Mouse (Mus musculus): ENCODE data around the gene Fam78a.

Fam78a gene

DNA sequence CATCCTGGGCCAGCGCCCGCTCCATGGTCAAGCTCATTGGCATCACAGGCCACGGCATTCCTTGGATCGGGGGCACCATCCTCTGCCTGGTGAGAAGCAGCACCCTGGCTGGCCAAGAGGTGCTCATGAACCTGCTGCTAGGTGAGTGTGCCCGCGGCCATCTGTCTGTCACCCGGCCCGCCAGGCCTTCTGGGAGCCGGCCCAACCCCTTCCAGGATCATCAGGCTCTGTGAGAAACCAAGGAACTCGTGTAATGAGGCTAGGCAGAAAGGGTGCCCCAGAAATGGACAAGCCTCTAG lies 11.4 kb upstream of the Fam78a start:
- no peak for DNase-seq (ENCODE audit: low spot score)

DNA sequence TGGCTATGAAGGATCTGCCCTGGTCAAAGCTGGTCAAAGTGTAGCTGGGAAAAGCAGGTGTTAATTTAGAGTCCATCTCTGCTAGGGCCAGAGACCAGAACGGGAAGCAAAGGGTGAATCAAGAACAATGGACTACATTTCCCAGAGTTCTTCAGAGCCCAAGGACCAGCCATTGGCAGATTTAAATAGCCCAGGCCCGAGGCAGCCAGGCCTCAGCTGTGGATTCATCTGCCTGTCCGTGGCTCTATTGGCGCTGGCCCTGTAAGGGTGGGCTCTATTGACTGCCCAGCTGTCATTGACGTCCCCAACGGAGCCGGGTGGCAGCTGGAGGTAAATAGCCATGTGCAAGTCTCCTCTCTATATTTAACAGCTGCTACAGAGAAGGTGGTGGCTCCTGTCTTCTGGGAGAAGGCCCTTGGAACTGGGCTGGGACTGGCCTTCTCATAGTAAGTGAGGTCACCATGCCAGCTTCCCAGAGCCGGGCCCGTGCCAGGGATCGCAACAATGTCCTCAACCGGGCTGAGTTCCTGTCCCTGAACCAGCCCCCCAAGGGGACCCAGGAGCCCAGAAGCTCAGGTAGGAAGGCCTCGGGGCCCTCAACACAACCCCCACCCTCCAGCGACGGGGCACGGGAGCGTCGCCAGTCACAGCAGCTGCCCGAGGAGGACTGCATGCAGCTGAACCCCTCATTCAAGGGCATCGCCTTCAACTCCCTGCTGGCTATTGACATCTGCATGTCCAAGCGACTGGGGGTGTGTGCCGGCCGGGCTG lies 10.9 kb upstream of the Fam78a start, which contains the start of gene Plpp7:
Plpp7 (plus strand) TSS at position 178 of the 771 bp plus-strand sequence.
- peak; percentile 86 for DNase-seq (ENCODE audit: low spot score)

DNA sequence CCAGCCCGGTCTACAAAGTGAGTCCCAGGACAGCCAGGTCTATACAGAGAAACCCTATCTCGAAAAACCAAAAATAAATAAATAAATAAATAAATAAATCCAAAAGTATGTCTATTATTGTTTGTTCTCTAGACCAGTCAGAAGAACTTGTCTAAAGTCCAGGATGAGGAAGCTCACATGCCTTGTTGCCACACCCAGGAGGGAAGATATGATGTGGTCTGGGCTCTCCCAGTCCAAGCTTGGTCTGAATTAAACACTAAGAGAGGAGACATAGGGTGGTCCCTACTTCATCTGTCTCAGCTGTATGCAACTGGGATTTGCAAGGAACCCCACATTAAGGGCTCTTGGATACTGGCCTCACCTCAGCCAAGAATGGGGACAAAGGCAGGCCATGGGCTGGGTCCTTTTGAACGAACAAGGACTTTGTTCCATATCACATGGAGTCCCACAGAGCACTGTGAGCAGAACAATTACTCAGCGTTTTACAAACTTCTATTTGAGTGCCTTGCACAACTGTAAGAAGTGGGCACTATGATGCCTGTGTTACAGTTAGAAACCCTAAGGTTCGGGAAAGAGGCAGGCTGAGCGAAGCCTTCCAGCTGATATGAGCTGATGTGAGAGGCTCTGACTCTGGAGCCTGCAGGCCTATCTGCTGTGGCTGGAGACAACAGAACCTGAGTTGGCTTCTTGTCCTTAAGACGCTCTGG lies 9.5 kb upstream of the Fam78a start:
- DNase-seq (ENCODE audit: low spot score): no peak

DNA sequence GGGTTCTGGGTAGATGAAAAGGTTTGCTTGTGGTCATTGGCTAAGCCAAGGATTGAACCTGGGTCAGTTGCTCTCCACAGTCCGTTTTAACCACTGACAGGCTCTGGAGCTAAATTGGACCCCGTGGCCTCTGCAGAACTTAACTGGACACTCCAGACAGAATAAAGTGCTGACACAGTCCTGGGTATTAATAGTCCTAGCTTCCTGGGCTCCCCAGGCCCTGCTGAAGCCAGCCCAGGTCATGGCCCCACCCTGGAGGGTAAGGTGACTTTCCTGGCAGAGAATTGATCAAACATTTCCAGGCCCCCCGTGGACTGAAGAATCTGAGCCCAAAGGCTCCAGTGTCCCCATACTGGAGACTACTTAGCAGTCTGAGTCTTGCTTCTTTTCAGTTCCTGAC lies 7.3 kb upstream of the Fam78a start:
- DNase-seq (ENCODE audit: low spot score): no peak

DNA sequence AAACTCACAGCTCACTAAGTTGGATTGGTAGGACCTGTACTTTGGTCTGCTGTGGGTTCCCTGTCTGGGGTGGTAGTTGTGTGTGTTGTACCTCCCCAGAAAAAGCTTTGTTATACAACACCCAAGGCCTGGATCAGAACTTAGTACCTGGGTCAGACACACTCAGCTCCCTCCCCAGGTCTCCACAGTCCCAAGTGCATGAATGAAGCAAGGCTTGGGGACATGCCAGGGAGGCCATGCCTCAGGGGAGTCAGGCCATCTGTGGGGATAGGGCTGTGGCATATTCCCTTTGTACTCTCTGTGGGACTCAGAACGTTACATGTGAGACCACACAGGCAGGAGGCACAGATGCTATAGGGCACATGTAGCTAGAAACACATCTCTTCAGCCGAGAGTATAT lies 5.5 kb upstream of the Fam78a start:
- no peak for DNase-seq (ENCODE audit: low spot score)

DNA sequence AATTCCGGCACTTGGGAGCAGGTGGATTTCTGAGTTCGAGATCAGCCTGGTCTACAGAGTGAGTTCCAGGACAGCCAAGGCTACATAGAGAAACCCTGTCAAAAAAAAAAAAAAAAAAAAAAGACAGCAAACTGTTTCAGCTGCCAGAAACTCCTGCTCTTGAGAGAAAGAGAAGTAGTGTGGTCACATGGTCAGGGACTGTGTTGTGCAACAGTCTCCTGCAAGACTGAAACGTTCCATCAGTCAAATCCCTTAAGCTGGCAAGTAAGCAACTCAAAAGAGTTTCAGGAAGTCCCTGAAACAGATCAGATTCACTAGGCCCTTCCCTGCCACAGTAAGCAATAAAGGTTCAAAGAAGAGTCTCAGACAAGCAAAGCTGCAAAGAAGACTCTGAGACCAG lies 4.9 kb upstream of the Fam78a start:
- no peak for DNase-seq (ENCODE audit: low spot score)

DNA sequence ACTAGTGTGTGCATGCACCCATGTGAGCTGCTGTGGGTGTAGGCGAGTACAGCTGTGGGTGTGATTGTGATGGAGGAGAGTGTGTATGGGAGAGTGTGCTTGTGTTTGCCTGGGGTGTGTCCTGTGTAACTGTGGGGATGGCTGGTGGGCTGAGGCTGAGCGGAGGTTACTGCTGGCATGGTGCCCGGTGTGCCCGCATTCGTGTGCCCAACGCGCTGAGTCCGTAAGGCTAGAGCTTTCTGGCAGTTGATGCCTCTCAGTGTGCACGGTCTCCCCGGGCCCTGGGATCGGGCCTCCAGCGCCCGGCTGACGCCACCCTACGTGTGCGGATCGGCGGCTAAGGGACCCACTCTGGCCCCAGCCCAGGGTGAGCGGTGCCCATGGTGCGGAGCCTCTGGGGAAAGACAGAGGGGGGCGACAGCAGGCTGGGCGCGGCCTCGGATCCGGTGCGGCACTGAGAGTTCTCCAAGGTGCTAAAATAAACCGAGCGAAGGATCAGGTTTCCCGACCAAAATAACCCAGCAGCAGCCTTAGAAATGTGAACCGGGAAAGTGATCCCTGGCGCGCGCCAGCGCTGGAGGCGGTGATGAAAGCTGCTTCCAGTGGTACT lies 3.8 kb upstream of the Fam78a start:
- no peak for DNase-seq (ENCODE audit: low spot score)

DNA sequence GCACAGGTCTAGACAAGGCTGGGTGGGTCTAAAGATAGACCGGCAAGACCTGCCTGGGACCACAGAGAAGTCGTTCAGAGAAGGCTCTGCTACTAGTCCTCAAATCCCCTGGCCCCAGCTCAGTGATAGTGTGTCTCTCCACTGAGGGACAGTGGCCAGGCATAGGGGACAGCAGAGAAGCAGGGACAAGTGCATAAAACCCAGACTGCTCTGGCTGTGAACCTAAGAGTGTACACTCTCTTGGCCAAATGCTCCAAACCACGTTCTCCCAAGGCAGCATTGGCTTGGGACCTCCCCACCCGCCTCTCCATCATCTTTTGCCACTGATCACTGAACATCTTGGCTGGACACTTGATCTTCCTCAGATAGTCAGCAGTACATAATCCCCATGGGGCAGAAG lies 2.9 kb upstream of the Fam78a start:
- DNase-seq (ENCODE audit: low spot score): no peak

DNA sequence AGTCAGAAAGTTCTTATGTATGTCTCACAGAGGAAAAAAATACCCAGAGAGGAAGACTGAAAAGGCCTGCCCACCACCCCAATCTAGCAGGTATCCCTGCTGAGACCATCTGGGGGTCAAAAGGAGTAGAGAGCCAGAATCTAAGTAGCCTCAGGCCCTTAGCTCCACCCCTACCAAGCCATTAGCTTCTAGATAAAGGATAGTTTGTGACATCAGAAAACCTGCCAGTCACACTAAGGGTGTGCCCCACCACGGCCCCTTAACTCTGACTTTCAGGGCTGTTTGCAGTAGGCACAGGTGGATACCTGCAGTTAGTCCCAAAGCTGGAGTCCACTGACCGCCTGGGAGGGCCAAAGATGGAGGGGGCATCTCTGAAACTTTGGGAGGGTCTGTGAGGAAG lies 574 bp upstream of the Fam78a start:
- no peak for DNase-seq (ENCODE audit: low spot score)

DNA sequence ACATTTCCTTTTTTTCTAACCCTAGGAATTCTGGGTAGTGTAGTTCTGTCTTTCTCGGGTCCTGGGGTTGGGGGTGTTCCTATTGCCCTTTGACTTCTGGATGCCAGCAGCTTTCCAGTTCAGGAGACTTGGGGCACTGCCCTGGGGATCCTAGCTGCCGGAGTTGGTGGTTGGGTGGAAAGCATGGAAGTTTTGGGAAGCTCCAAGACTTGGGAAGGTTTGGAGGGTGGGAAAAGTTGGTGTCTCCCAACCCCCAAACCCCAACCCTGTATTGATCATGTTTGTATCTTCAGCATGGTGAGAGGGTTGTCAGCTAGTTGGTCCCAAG lies 179 bp upstream of the Fam78a start:
- no peak for DNase-seq (ENCODE audit: low spot score)

DNA sequence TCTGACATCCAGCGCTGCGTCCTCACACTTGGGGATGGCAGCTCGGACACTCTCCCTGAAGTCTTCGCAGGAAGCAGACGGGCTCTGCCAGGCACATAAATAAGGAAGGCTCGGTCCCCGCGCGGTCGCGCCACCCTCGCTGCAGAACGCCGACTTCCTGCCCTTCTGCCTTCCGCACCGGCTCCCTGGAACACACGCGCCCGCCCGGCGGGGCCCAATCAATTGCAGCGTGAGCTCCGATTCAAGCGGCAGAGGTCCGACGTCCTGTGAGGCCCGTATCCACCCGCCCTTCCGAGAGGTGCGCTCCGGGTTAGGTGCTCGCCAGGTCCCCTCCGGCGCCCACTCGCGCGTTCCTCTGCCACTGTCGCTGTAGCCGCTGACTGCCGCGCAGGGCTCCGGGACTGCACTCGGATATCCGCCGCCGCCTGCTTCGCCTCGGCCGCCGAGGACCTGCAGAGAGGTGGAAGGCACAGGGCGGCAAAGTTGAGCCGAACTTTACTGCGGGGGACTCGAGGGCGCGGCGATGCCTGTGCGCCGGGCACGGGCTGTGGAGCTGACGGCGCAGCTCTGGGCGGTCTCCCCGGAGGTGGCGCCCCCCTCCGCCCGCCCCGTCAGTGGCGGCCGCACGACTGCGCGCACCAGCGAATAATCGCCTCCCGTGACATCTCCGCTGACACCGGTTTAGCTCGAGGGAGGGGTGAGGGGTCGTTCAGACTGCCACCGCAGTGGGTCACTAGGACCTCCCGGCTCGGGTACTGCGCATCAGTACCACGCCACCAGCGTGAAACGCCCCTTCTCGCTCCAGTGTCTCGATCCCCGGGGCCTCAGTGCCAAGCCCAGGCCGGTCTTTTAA lies 1.3 kb downstream of the Fam78a start:
- DNase-seq (ENCODE audit: low spot score): peak; percentile 47

DNA sequence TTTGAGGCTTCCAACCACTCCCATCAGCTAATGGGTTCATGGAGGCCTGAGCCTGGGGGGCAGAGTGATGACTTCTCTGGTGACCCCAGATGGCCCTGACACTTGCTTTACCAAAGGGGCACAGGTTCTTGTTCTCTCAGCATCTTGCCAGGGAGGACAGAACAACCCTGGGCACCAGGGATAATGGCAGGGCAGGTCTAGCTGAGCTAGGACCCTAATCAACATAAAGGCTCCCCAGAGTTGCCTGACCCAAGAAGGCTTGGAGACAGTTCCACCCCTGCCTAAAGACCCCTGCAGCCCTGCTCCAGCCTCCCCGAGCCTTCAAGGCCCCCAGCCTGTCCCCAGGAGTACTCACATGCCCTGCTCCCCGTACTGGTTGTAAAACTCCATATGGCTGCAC lies 2.4 kb downstream of the Fam78a start:
- no peak for DNase-seq (ENCODE audit: low spot score)

DNA sequence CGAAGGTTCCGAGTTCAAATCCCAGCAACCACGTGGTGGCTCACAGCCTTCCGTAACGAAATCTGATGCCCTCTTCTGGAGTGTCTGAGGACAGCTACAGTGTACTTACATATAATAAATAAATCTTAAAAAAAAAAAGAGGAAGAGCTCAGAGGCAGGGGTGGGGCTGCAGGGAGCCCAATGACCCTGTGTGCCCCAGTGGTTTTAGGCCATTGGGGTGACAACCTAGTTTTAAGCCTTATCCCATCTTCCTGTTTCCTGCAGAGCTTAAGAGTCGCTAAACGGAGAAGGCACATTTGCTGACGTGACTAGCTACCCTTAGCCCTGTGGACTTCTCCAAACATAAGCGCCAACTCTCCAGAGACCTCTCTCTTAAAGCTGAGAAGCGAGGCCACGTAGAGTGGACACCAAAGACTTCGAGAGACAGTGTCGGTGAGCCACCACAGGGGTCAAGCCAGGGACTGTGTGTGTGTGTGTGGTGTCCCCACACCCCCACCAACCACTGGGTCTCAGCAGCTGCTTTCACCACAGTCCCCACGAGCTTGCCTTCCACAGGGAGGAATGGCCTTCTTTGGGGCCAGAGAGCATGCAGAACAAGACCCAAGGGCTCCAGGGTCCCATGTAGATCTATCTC lies 3.2 kb downstream of the Fam78a start:
- DNase-seq (ENCODE audit: low spot score): no peak

DNA sequence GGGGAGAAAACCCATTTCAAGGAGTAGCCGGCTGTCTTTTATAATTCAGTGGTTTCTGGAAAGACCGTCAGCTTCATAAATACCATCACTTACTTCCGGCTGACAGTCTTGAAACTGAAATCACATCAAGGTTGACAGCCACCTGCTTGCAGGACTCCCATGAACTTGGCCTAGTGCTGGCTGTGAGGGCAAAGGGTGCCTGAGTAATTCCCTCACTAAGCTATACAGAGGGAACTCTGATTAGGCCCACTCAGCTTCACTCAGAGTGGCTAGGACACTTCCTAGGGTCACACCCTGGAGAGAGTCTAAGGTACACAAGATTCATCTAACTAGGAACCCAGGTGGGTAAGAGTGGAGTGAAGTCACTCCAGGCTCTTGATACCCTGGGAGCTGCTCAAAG lies 4.0 kb downstream of the Fam78a start:
- DNase-seq (ENCODE audit: low spot score): no peak

DNA sequence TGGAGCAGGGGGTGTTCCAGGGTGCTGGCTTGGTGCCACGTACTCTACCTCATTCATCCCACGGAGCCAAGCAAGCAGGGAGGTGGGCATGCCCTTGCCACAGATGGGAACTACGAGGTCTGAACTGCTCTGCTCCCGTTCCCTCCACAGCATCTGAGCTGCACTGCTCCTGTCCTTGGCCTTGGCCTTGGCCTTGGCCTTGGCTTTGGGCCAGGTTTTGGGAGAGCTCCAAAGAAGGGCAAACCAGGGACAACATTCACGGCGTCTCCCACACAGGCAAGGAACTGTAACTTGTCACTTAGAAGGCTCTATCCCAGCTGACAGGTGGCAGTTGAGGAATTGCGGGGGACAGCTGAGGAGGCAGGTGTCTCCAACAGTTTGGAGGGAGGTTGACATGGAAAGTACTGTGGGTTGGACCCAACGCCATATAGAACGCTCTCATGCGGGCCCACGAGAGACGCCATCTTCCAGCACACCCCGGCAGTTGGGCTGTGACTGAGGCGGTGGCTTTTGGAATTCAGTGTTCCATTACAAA lies 5.4 kb downstream of the Fam78a start:
- no peak for DNase-seq (ENCODE audit: low spot score)

DNA sequence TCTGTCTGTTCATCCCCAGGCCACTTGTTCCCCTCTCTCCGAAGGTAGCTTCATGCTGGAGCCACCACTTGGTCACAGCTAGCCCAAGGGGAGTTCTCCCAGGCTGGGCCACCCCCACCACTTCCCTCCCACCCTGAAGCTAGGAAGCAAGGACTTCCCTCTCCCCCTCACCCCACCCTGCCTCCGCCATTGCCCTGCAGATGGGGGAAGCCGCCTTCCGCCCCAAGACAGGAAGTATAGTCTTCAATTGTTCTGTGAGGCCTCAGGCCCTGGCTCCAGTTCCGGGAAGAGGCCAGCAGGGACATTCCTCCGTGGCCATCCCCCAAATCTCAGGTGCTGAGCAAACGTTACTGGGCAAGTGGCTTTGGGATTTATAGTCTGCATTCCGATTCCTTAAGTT lies 6.1 kb downstream of the Fam78a start:
- DNase-seq (ENCODE audit: low spot score): no peak

DNA sequence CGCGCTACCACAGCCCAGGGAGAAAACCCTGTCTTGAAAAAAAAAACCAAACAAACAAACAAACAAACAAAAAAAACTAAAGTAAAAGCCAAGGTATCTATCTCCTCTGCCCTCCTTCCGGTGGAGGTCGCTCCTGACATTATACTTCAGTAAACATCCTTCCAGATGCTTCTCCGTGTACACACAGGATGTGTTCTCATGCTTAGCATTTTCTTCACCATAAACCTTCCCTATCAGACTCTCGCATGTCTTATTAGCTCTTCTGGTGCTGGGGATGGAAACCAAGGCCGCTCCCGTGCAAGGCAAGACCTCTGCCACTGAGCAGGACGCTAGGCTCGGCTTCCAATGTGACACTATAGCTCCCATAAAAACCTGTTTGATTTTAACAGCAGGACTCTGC lies 6.9 kb downstream of the Fam78a start:
- DNase-seq (ENCODE audit: low spot score): no peak

DNA sequence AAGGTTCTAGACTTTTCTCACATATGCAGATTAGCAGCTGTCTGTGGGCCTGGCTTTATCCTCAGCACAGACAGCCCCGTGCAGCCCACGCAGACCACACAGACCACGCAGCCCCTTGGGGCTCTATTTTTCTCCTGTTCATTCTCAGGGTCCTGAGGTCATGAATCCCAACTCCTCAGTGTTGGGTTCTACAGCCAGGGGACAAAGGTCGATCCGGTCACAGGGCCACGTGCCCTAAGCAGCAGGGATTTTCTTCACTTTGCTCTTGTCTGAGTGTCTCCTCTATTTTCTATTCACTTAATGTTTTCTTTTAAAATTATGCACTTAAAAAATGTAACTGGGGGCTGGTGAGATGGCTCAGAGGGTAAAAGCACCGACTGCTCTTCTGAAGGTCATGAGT lies 9.3 kb downstream of the Fam78a start:
- no peak for DNase-seq (ENCODE audit: low spot score)

DNA sequence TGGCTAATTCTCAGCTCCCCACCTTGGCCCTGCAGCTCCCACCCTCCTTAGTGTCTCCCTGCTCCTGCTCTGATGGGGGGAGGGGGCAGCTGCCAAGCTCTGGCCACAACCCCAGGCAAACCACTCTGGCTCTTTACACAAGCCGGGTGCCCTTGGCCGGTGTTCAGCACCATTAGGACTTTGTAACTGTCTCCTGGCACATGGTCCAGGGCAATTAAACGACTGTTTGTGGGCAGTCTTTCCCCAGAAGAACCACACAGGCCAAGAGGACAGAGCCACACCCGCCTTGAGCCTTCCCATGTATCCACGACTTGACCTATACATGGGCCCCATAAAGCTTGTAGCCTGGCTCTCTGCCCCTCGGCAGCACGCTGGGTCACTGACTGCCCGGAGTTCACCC lies 10.3 kb downstream of the Fam78a start:
- no peak for DNase-seq (ENCODE audit: low spot score)

DNA sequence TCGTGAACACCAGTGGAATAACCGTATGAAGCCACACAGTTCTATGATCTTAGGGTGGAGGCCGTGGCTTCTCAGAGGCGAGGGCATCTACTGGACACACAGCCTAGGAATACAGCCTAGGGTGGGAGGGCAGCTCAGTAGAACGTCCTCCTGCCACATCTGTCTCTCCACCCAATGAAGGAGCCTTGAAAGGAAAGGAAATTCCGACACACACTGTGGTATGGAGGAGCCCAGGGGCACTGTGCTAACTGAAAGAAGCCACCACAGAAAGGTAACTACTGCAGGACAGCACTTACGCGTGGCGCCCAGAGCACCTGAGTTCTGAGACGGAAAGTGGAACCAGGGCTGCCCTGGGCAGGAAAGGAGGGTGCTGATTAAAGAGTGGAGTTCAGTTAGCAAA lies 13.9 kb downstream of the Fam78a start:
- DNase-seq (ENCODE audit: low spot score): no peak

DNA sequence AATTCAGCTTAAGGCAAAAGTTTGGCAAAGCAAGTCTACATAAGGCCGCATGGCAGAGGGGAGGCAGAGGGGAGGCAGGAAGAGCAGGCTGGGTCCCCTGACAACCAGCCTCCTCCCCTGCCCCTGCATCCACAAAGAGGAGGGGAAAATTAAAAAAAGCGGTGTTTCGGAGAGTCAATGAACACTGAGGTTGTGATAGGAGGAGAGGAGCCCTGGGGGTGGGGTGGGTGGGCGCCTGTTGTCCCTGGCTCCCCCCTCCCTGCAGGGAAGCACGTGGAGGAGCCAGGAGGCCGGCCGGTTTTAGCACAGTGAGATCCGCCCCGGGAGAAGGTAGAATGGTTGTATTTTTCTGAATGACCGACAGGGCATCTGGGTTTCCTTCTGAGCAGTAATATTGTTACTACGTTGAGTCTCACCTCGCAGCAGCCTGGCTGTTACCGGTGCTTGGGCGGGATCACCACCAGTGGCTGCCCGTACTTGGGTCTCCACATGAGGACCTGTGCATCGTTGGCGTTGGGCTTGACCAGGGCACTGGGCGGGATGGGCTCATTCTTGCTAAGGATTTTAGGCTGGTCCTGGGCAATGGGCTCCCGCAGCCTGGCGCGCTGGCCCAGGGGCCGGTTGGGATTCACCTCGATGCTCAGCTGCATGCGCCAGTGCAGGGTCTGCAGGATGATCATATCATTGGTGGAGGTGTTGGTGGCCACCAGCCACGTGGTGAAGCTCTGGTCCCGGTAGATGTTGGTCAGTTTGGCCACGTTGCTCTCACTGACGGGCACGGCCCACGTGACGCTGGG lies 15.6 kb downstream of the Fam78a start:
- DNase-seq (ENCODE audit: low spot score): no peak

All from retina, embryonic 14.5 days (tissue).